Mouse (Mus musculus) megakaryocyte, embryonic 14.5 days (primary cell): ENCODE data around the gene Zfp706.

Experiments used
- FLI1 ChIP-seq: IDR thresholded peaks from 2 replicates; pipeline ENCODE4 v1.6.1; 2012; ENCODE audit warnings: low read length, inconsistent platforms, mixed read lengths
- GATA1 ChIP-seq: IDR thresholded peaks from 3 replicates; pipeline ENCODE4 v1.6.1; 2012; ENCODE audit warnings: mixed read lengths, low read length, inconsistent platforms, borderline replicate concordance

GRCm38 (mm10) chr15:36960010-36960875 is 47.3 kb downstream of the Zfp706 start:
- TF ChIP-seq GATA1 (no peak), FLI1 (no peak)
